Mouse (Mus musculus) midbrain, embryonic 16.5 days (tissue): ENCODE measurements around the gene D5Ertd579e. TPM values are rescaled to one million over a fixed set of nuclear protein-coding genes. Genes with fewer than 3 reads are reported as not detected.

ENCODE experiments used
- ATAC-seq: fragments of 200-750 bp; cut with Nextera tagmentation; 2 replicates; pipeline ENCODE4 v1.8.0; 2017; ENCODE audit warnings: moderate TSS enrichment
- H3K27ac ChIP-seq: fragments of 300-500 bp; sonication (generic); 2 replicates; pipeline ENCODE4 v1.5.1; 2014; ENCODE audit warnings: mild to moderate bottlenecking, low read length, mixed read lengths
- H3K27me3 ChIP-seq: fragments of 300-500 bp; sonication (generic); 2 replicates; pipeline ENCODE4 v1.6.1; 2014; ENCODE audit warnings: low read depth, low read length, mixed read lengths; ENCODE audit not compliant: control insufficient read depth, insufficient read depth
- H3K36me3 ChIP-seq: fragments of 300-500 bp; sonication (generic); 2 replicates; pipeline ENCODE4 v1.6.1; 2014; ENCODE audit warnings: mild to moderate bottlenecking, low read length, moderate library complexity, mixed read lengths; ENCODE audit not compliant: control insufficient read depth, insufficient read depth
- H3K4me1 ChIP-seq: fragments of 300-500 bp; sonication (generic); 2 replicates; pipeline ENCODE4 v1.6.1; 2014; ENCODE audit warnings: mild to moderate bottlenecking, low read length, mixed read lengths; ENCODE audit not compliant: control insufficient read depth, insufficient read depth
- H3K4me2 ChIP-seq: fragments of 300-500 bp; sonication (generic); 2 replicates; pipeline ENCODE4 v1.6.1; 2014; ENCODE audit warnings: mild to moderate bottlenecking, low read length, mixed read lengths
- H3K4me3 ChIP-seq: fragments of 300-500 bp; sonication (generic); 2 replicates; pipeline ENCODE4 v1.5.1; 2014; ENCODE audit warnings: low read depth, mild to moderate bottlenecking, low read length, moderate library complexity, mixed read lengths
- H3K9ac ChIP-seq: fragments of 300-500 bp; sonication (generic); 2 replicates; pipeline ENCODE4 v1.6.1; 2014; ENCODE audit warnings: low read depth, low read length, mixed read lengths
- H3K9me3 ChIP-seq: fragments of 300-500 bp; sonication (generic); replicated peaks from 2 replicates; pipeline ENCODE4 v1.6.1; 2014; ENCODE audit warnings: mild to moderate bottlenecking, low read length, mixed read lengths; ENCODE audit not compliant: control insufficient read depth, poor library complexity, severe bottlenecking
- WGBS: fragments of 180-500 bp; shearing (Covaris S2); extraction: QIAGEN DNeasy Blood & Tissue Kit; methylation state at CpG from one replicate; pipeline ENCODE4 v1.1.7; 2014; 5-methylcytosine and 5-hydroxymethylcytosine counted together
- polyA plus RNA-seq: library from polyadenylated mRNA; unstranded; fragments of >200 nt; fragmentation: Nextera tagmentation; extraction: Ambion mirVana; gene quantifications from 2 replicates; pipeline ENCODE4 v1.2.1, GENCODE M21; 2015

Gene D5Ertd579e
- polyA plus RNA-seq, 1 experiment from 2014 or later, result 40.6 TPM

- 81% methylated on average over 7 of the region's 7 CpGs for WGBS
- Histone ChIP-seq H3K4me3 (no peak overlapping the region), H3K27me3 (no peaks in the 10 kb centered on the region), H3K9ac (no peak overlapping the region), H3K27ac (no peak overlapping the region), H3K9me3 (no peaks in the 10 kb centered on the region), H3K4me2 (no peak overlapping the region), H3K36me3 (no peaks in the 10 kb centered on the region), H3K4me1 (no peaks in the 10 kb centered on the region)
- ATAC-seq, result no peak
Measured at GRCm38 (mm10) chr5:36731901-36732652, 36.3 kb upstream of the D5Ertd579e start.

- Histone ChIP-seq H3K27ac (no peak overlapping the region), H3K9me3 (no peaks in the 10 kb centered on the region), H3K4me3 (no peak overlapping the region), H3K4me1 (no peaks in the 10 kb centered on the region), H3K36me3 (no peaks in the 10 kb centered on the region), H3K27me3 (no peaks in the 10 kb centered on the region), H3K9ac (no peak overlapping the region), H3K4me2 (no peak overlapping the region)
- WGBS, result 62% methylated on average over 3 of the region's 3 CpGs
- ATAC-seq, result no peak
Measured at GRCm38 (mm10) chr5:36730689-36731088, 34.9 kb upstream of the D5Ertd579e start.

- ATAC-seq, result no peak
- WGBS, result 84% methylated on average over 2 of the region's 2 CpGs
- no peak overlapping the region for H3K9ac ChIP-seq
- no peak overlapping the region for H3K27ac ChIP-seq
- no peaks in the 10 kb centered on the region for H3K36me3 ChIP-seq
- H3K27me3 ChIP-seq, result no peaks in the 10 kb centered on the region
- H3K4me3 ChIP-seq, result no peak overlapping the region
- no peak overlapping the region for H3K4me2 ChIP-seq
- no peaks in the 10 kb centered on the region for H3K4me1 ChIP-seq
- no peaks in the 10 kb centered on the region for H3K9me3 ChIP-seq
Measured at GRCm38 (mm10) chr5:36729923-36730322, 34.1 kb upstream of the D5Ertd579e start.

- Histone ChIP-seq H3K27ac (no peak overlapping the region), H3K27me3 (no peaks in the 10 kb centered on the region), H3K4me3 (no peak overlapping the region), H3K9ac (no peak overlapping the region), H3K36me3 (no peaks in the 10 kb centered on the region), H3K4me1 (no peaks in the 10 kb centered on the region), H3K9me3 (no peaks in the 10 kb centered on the region), H3K4me2 (no peak overlapping the region)
- WGBS, result 78% methylated on average over 4 of the region's 4 CpGs
- ATAC-seq, result no peak
Measured at GRCm38 (mm10) chr5:36729086-36729473, 33.3 kb upstream of the D5Ertd579e start.

GRCm38 (mm10) chr5:36728403-36729085 is 32.7 kb upstream of the D5Ertd579e start:
- H3K4me1 ChIP-seq, result no peaks in the 10 kb centered on the region
- WGBS, result 86% methylated on average over 8 of the region's 8 CpGs
- no peak overlapping the region for H3K4me2 ChIP-seq
- no peaks in the 10 kb centered on the region for H3K27me3 ChIP-seq
- no peak for ATAC-seq
- H3K9me3 ChIP-seq, result no peaks in the 10 kb centered on the region
- no peak overlapping the region for H3K27ac ChIP-seq
- no peak overlapping the region for H3K4me3 ChIP-seq
- H3K36me3 ChIP-seq, result no peaks in the 10 kb centered on the region
- no peak overlapping the region for H3K9ac ChIP-seq

GRCm38 (mm10) chr5:36727776-36728175 is 32.0 kb upstream of the D5Ertd579e start:
- H3K4me2 ChIP-seq, result no peak overlapping the region
- H3K4me1 ChIP-seq, result no peaks in the 10 kb centered on the region
- no peak overlapping the region for H3K27ac ChIP-seq
- H3K9ac ChIP-seq, result no peak overlapping the region
- no peak overlapping the region for H3K4me3 ChIP-seq
- WGBS, result 88% methylated on average over 7 of the region's 7 CpGs
- no peaks in the 10 kb centered on the region for H3K36me3 ChIP-seq
- no peaks in the 10 kb centered on the region for H3K27me3 ChIP-seq
- ATAC-seq, result no peak
- no peaks in the 10 kb centered on the region for H3K9me3 ChIP-seq

- Histone ChIP-seq H3K27me3 (no peaks in the 10 kb centered on the region), H3K4me2 (no peak overlapping the region), H3K9ac (no peak overlapping the region), H3K27ac (no peak overlapping the region), H3K36me3 (no peaks in the 10 kb centered on the region), H3K4me1 (no peaks in the 10 kb centered on the region), H3K4me3 (no peak overlapping the region), H3K9me3 (no peaks in the 10 kb centered on the region)
- ATAC-seq, result no peak
- WGBS, result 68% methylated on average over 2 of the region's 2 CpGs
Measured at GRCm38 (mm10) chr5:36727136-36727535, 31.3 kb upstream of the D5Ertd579e start.

GRCm38 (mm10) chr5:36726387-36726801 is 30.6 kb upstream of the D5Ertd579e start:
- Histone ChIP-seq H3K27me3 (no peaks in the 10 kb centered on the region), H3K27ac (no peak overlapping the region), H3K4me1 (no peaks in the 10 kb centered on the region), H3K36me3 (no peaks in the 10 kb centered on the region), H3K4me2 (no peak overlapping the region), H3K4me3 (no peak overlapping the region), H3K9ac (no peak overlapping the region), H3K9me3 (no peaks in the 10 kb centered on the region)
- no peak for ATAC-seq
- 76% methylated on average over 9 of the region's 9 CpGs for WGBS

- Histone ChIP-seq H3K9ac (no peak overlapping the region), H3K4me1 (no peaks in the 10 kb centered on the region), H3K27ac (no peak overlapping the region), H3K9me3 (no peaks in the 10 kb centered on the region), H3K4me2 (no peak overlapping the region), H3K4me3 (no peak overlapping the region), H3K36me3 (no peaks in the 10 kb centered on the region), H3K27me3 (no peaks in the 10 kb centered on the region)
- no peak for ATAC-seq
- WGBS, result 59% methylated on average over 12 of the region's 12 CpGs
Measured at GRCm38 (mm10) chr5:36725861-36726260, 30.0 kb upstream of the D5Ertd579e start.
